Comparison of ENCODE assay signal across 14 mouse cellular contexts in the genomic region with DNA sequence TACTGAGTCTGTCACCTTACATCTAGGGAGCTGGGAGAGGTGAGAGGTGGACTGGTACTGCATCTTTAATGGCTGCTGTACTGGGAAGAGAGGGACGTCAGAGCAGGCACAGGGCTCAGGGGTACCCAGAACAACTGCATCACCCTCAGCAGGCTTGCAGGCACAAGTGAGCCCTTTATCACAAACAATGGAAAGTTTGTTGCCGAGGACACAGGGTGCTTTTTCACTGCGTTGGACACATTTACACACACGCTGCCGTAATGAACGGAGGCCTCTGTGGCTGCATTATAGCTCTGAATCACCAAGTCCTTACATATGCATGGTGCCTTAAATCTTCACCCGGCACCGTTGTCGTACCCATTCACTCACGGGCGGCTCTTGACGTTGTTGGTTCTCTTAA.
DNase-seq lines count a peak whose midpoint lies in the region; ATAC-seq and TF ChIP-seq lines count a peak whose summit lies in the region.
"Had no signal": no experiment of that assay in that cellular context is flagged by ENCODE, and none has a peak within 500 bp of the region (broad histone marks: within the 10 kb centered on the region; RNA-seq: fewer than 3 reads in every experiment).

No protein-coding gene starts in this region.

- no peak for TF ChIP-seq CTCF in brain, embryonic 14.5 days (IDR thresholded peaks at IDR 0.05; ENCODE audit: borderline replicate concordance, extremely low read depth, insufficient read depth, insufficient read length)

- no peak for TF ChIP-seq POLR2A in brain, embryonic 14.5 days (IDR thresholded peaks at IDR 0.05; ENCODE audit: borderline replicate concordance, extremely low read depth, insufficient read depth, insufficient read length, poor library complexity, severe bottlenecking)

- intact Hi-C loops in left cerebral cortex, postnatal 4 days (cut with DNase I): no loop called here
- intact Hi-C loops in left cerebral cortex, postnatal 14 days (cut with DNase I): no loop called here

- no peak for ATAC-seq in cerebellum, adult (ENCODE audit: insufficient number of reproducible peaks, low FRiP score, low TSS enrichment)
- ATAC-seq: intestine, embryonic 16.5 days; Patski had no signal

- peak; percentile 20 for DNase-seq in cerebellum, adult 9-10 months
- DNase-seq in left cerebral cortex, adult 11 months (ENCODE audit: low spot score): peak; percentile 36
- DNase-seq in left cerebral cortex, postnatal 4 days: no peak
- DNase-seq in brain, embryonic 14.5 days (ENCODE audit: low read depth): peak; percentile 55
- peak; percentile 17 to 18 for DNase-seq in left cerebral cortex, postnatal 14 days (ENCODE audit: low spot score in 2 of 2)
- DNase-seq in adrenal gland, postnatal 36 days: no peak
- no peak for DNase-seq in T-cell, adult 2 months (ENCODE audit: low spot score)
- DNase-seq: gastrocnemius, postnatal 25 days; kidney, postnatal 14 days; lung, adult 18-20 months; spleen, adult 18-20 months had no signal

Comparison
In these comparisons a context has a peak if more than half of its experiments do, and no peak if none do; other contexts are left out.
1. DNase-seq: peak in cerebellum, adult 9-10 months (single experiment), left cerebral cortex, adult 11 months (single experiment), brain, embryonic 14.5 days (single experiment) and left cerebral cortex, postnatal 14 days (2 of 2); none in left cerebral cortex, postnatal 4 days (single experiment), adrenal gland, postnatal 36 days (0 of 2) and T-cell, adult 2 months (single experiment).